Mouse (Mus musculus): ENCODE measurements around the gene Ttc8. TPM values are rescaled to one million over a fixed set of nuclear protein-coding genes. Genes with fewer than 3 reads are reported as not detected.
A peak's percentile ranks its signal among the peaks of the same experiment; 100 is the strongest.
"Not testable (repeated sequence)": the region's sequence is repeated elsewhere in the genome, so short reads cannot be mapped to it uniquely, and the experiment has no call there.

Gene Ttc8
- total RNA-seq (2015) (0.84 TPM in 1 of 2 replicates, not detected in the other), total RNA-seq (2017) (0.28 and 0.73 TPM in 2 replicates)

DNA sequence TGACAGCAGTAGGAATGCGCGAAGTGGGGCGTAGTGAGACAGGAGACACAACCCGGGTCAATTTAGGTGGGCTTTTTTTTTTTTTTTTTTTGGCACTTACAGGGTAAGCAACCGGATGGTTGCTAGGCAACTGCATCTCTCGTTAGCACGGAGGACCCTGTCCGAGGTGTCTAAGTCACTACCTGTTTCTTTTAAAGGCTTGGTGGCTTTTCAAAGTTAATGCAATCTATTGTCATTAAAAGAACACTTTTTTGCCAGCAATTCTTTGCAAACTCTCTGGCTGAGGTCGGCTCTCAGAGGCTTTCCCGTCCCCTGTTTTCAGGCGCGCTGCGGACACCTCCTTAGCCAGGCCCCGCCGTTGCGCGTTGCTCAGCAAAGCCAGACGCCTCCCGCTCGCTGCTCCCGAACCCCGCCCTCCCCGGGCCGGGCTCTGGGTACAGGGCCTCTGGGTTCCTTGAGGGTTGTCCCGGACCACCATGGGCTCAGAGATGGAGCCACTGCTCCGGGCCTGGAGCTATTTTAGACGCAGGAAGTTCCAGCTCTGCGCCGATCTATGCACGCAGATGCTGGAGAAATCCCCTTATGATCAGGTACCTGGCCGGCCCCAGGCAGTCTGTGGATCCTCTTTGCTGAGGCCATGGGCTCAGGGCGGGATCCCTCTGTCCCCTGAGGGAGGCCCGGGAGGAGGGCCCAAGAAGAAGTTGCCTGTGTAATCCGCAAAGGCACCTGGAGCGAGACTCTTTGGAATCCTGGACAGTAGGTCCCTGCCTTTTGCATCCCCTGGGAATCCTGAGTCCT, at the start of gene Ttc8:
TSS of gene Ttc8 (plus strand) at position 381 of the 798 bp plus-strand sequence.
- peak; percentile 98 for ATAC-seq (ENCODE audit: poor library complexity, severe bottlenecking)

DNA sequence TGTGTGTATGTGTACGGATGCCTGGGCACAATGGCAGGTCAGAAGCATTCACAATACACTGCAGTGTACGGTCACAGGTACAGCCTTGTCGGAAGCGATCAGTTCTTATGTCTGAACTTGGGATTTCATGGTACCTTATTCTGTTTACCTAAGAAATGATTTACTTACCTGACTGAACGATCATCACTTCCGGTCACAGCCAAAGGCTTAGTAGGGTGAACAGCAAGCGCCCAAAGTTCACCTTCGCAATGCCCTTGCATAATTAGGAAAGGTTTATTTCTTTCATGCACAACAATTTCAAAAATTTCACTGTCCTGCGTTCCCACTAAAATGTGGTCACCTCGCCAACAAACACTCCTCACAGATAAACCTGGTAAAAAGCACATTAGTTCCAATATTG, 47.5 kb upstream of the Ttc8 start:
- ATAC-seq (ENCODE audit: poor library complexity, severe bottlenecking), result no peak

DNA sequence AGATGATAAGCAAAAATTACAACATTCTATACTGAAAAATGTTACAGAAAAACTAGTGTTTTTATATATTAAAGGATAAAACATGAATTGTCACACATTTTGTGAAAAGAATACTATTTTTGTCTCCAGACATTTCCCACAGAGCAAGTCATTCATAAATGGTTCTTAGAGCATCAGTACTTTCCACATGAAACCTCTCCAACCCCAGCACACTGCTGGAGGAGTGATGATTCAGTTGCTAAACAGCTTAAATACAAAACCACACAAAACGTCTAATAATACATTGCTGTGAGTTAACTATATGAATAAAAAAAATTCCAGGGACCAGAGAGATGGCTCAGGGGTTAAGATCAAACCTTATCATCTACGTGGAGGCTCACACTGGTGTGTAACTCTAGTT, 45.2 kb upstream of the Ttc8 start:
- no peak for ATAC-seq (ENCODE audit: poor library complexity, severe bottlenecking)

DNA sequence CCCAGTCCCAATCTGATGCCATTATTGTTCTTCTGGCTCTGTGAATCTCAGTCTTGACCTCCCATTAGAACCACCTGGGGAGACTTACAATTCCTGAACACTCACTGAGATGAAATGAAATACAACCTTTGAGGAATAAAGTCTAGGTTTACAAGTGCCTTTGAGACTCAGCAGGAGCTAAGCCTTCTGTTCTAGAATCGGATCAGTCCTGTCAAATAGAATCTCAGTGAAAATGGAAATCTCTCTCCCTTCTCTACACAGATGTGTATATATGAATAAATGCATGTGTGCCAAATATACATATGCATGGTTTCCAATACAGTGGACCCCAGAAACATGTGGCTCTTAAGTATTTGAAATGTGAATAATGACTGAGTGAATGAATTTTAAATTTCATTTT, 41.7 kb upstream of the Ttc8 start:
- ATAC-seq (ENCODE audit: poor library complexity, severe bottlenecking), result no peak

DNA sequence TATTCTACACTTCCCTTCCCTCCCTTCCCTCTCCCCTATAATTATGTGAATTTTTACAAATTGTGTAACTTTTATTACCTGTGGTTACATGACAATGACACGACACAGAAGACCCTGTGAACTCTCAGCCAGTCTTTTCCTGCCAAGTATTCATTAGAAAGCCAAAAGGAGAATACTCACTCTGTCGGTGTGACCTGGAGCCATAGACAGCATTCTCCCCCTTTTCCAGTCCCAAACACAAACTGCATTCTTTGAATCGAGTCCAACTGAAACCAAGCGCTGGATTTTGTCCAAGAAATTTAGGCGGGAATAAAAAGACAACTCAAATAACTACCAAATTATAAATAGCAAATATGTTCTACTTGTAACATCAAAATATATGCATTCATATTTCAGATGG, 38.6 kb upstream of the Ttc8 start:
- no peak for ATAC-seq (ENCODE audit: poor library complexity, severe bottlenecking)

DNA sequence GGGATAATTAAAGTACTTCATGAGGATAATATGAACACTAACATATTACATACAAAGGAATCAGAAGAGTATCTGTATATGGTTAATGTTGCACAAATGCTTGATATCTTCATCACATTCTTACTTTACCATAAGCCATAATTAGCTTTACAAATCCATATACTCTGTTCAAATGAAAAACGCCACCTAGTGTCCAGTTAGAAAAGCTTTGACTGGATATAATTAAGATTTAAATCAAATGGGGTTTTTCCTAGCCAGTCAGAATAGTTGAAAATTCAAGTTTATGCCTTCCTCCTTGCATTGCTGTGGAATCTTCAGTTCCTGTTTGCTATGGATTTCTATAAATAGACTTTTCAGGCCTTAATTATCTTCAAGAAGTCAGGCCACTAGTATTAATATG, 35.9 kb upstream of the Ttc8 start:
- peak; percentile 62 for ATAC-seq (ENCODE audit: poor library complexity, severe bottlenecking)

DNA sequence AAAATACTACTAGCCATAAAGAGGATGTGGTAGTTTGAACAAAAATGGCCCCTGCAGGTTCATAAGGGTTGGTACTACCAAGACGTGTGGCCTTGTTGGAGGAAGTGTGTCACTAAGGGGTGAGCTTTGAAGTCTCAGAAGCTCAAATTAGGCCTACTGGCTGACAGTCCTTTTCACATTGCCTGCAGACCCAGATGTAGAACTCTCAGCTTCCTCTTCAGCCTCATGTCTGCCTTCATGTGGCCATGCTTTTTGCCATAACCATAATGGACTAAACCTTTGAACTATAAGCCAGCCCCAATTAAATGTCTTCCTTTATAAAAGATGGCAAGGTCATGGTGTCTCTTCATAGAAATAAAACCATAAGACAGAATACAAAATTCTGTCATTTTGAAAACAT, 23.6 kb upstream of the Ttc8 start:
- no peak for ATAC-seq (ENCODE audit: poor library complexity, severe bottlenecking)

DNA sequence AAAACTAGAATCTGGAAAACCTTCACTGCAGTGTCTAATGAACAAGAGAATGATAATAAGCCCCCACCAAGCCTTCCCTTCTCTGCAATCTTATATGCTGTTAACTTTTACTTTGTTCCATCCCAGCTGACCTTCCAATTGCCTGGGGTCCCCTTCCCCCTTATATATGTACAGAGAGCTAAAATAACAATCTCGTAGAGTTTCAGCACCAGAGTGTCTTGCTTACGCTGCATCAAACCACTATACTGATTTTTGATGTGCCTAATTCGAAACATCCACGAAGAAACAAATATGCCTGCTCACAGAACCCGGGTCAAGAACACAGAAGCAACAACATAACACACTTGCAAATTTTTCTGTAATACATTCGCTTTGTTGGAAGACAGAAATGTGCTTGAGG, 20.7 kb upstream of the Ttc8 start:
- no peak for ATAC-seq (ENCODE audit: poor library complexity, severe bottlenecking)

DNA sequence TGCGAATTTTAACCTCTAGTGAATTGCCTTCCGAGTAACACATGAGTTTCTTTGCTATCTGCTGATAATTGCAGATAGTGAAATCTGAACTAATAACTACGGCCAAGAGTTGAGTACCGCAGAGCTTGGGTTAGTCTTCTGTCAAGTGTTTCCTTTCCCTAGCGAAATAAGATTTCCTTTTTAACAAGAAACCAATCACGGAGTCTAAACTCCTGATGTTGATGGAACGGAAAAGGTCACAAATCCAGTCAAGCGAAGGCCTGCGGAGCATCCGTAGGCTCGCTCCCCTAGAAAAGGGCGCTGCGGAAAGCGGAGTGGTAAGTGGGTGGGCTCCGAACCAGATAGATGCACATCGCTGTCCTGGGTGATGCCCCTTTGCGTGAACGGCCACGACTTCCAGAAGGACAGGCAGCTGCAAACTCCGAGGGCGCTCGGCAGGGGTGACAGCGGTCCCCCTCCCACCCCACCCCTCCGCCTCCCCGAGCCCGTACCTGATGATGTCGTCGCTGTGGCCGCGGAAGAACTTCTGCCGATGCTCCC, 20.0 kb upstream of the Ttc8 start:
- ATAC-seq (ENCODE audit: poor library complexity, severe bottlenecking), result peak; percentile 30

DNA sequence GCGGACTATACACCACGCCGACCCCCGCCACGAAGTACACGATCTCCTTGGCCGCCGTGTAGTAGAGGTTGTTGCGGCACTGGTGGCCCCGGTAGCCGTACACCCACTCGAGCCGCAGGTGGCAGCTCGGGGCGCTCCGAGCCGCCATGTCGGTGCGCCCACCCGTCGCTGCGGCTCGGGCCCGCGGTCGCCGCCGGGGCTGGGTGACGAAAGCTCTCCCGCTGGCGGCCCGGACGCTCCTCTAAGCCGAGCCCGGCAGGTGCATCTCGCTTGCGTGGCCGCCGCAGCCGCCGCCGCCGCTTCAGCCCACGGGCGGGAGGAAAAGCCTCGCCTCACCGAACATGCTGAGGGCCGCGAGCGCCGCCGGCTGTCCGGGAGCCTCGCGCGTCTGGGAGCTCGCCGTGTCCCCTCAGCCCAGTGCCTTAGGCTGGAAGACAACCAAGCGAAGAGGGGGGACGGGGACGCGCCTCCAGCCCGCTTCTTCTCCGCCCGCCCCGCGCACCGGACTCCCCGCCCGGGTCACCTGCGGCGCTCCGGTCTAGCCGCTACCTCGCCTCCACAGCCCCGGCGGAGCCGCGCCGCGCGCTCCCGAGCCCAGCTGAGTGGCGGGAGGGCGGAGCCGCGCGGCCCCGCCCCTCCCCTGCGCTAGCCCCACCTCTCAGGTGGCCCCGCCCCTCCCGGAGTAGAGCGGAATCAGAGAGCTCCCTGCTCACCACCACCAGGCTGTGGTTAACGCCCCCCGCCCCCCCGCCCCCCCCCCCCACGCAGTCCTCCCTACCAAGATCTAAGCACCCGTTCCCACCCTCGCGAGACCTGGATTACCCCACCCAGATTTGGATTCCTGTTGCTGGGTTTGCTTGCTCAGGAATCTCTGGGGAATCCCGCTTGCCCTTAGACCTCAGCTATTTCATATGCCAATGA, 19.2 kb upstream of the Ttc8 start, which contains the start of gene Eml5:
TSS of gene Eml5 (minus strand) at position 604 of the 921 bp plus-strand sequence.
- ATAC-seq (ENCODE audit: poor library complexity, severe bottlenecking), result peak; percentile 91

DNA sequence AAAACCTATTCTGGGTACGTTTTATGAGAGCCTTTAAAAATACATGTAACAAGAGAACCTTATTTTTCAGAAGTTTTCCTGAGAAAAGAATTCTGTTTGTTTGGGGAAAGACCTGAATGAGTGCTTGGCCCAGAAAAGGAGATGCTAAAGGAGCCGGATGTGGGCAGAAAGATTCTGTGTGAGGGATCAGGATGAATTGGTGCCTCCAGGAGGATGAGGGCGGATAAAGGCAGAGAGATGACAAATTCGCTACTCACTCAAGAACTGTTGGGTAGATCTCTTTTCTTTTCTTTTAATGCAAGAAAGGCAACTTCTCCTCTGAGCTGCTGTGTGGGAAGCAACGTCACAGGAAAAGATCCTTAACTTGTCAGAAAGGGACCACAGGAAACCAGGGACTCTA, 14.9 kb upstream of the Ttc8 start:
- no peak for ATAC-seq (ENCODE audit: poor library complexity, severe bottlenecking)

DNA sequence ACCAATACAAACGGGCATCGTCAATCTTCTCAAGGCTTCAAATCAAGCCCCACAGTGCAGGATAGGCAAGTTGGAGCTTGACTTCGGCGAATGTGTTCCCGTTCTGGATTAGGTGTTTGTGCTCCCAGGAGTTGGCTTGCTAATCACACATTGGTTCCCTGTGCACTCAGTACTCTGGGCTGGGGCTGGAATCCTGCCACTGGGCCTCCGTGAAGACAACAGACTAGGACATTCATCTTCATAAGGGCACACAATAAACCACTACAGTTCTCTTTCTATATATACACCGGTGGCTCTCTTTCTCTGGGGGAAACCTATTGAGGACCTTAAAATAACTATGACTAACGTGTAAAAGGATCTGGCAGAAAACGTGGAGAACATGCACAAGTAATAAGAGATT, 10.3 kb upstream of the Ttc8 start:
- ATAC-seq (ENCODE audit: poor library complexity, severe bottlenecking), result no peak

DNA sequence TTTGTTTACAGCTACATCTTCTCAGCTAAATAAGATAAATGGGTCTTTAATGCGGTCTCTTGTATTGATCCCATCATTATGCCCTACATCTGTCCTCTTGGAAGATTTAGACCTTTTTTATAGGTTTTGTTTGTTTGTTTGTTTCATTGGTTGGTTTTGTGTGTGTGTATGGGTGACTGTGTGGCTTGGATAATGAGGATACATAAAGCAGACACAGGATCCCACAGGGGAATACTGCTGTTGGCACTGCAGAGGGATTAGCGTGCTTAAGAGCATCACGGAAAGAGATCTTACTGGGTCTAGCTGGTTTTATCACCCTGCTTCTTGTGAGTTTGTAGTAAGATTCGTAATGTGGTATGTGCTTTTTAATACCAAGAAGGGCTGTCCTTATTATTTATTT, 10.8 kb downstream of the Ttc8 start:
- no peak for ATAC-seq (ENCODE audit: poor library complexity, severe bottlenecking)

DNA sequence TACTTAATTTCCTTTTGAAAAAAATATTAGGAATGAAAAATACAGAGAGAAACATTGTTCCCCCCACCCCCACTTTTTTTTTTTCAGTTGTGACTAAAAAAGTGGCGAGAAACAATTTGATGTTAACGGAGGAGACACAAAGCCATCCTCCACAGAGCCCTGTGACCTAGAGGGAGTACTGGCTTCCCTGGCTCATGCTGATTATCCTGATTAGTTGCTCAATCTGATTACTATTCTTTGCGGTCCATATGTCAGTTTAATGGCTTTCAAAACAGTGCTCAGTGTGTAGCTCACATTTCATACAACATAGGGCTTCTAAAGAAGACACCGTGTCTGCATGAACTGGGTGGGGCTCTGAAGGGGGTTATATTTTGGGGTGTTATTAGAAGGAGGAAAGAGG, 12.1 kb downstream of the Ttc8 start:
- no peak for ATAC-seq (ENCODE audit: poor library complexity, severe bottlenecking)

DNA sequence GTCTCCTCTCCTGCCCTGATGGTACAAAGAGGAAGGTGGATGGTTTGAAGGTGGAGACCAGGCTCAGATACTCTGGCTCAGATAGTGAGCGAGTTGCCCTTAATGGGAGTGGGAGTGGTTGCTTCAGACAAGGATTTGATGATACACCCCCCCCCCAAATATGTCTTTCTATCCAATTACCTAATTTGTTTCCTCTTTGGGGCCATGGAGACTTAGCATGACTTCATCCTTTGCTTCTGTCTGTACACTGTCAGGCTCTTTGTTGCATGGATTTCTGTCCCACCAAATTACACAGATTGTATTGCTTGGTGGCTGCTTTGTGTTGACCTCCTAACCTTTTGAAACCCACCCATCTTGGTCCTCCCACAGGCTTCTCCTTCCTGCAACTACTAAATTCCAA, 12.5 kb downstream of the Ttc8 start:
- no peak for ATAC-seq (ENCODE audit: poor library complexity, severe bottlenecking)

DNA sequence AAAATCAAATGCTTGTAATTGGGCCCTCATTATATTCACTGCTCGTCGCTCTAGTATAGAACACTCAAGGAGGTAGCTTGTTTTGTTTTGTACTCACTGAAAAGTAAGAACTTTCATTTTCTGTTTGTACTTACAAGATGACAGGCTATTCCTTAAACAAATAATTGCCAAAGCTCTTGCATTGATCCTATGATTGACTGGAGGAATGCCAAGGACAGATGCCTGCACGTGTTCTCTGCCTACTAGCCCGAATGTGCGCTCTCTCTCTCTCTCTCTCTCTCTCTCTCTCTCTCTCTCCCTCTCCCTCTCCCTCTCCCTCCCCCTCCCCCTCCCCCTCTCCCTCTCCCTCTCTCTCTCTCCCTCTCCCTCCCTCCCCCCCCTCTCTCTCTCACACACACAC, 30.9 kb downstream of the Ttc8 start:
- ATAC-seq (ENCODE audit: poor library complexity, severe bottlenecking), result not testable (repeated sequence)

DNA sequence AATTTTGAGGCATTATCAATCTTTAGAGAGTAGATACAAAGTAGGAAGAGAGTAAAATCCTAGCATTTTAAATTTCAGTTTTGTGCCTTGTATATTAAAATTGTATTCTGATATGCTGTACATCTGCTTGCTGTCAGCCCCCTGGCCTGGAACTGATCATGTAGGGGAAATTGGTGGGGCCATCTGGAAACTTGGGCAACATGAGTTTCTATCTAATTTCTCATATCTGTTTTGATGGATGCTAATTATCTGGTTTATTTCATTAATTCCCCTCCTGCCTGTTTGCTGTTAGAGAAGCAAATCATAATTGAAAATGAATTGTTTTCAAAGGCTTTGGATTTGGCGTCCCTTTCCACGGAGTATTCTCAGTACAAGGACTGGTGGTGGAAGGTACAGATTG, 36.6 kb downstream of the Ttc8 start:
- no peak for ATAC-seq (ENCODE audit: poor library complexity, severe bottlenecking)

DNA sequence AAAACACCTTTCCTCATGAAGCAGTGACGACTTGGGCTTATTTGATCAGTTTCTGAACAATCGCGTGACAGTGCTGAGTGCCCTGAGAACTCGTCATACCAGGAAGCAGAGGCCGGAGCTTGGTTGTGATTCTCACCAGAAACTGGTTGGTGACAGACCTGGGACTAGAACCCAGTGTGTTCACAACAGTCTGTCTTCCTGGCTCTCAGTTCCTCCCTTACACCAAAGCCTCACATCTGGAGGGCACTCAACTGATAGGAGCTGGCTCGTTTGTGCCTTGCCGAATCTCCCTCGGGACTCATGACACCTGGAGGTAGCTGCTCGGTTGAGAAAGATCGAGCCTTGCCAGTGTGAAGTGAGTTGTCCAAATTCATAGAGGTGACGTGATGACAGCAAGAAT, 37.1 kb downstream of the Ttc8 start:
- ATAC-seq (ENCODE audit: poor library complexity, severe bottlenecking), result no peak

DNA sequence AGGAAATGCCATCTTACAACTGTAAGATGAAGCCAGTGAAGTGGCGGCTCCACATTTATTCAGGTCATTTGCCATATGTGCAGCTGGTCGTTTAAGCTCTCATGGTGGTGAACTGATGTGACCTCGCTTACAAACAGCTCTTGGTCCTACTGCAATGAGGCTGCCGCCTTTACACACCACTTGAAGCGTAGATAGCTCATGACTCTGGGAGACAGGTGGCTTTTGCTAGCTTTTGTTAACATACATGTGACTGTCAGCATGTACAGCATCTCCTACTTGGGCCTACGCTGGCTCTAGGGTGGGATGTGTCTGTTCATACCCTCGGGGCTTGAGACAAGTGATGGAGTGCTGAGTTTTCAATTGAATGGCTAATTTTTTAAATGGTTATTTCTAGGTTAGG, 40.6 kb downstream of the Ttc8 start:
- no peak for ATAC-seq (ENCODE audit: poor library complexity, severe bottlenecking)

DNA sequence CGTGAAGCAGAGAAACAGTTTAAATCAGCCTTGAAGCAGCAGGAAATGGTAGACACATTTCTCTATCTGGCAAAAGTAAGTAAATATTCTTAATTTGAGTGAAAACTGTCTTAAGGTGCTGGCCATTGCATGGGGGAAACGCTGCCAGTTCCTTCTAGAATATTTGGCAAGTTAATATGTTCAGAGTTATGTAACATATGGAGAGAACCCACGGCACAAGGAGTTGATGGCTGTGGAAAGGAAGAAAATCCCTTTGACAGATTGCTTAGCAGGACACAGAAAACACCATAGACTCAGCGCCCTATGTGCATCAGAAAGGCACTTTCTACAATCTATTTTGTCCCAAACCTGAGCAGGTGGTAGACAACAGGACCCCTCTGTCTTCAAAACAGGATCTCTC, 41.0 kb downstream of the Ttc8 start:
- no peak for ATAC-seq (ENCODE audit: poor library complexity, severe bottlenecking)

DNA sequence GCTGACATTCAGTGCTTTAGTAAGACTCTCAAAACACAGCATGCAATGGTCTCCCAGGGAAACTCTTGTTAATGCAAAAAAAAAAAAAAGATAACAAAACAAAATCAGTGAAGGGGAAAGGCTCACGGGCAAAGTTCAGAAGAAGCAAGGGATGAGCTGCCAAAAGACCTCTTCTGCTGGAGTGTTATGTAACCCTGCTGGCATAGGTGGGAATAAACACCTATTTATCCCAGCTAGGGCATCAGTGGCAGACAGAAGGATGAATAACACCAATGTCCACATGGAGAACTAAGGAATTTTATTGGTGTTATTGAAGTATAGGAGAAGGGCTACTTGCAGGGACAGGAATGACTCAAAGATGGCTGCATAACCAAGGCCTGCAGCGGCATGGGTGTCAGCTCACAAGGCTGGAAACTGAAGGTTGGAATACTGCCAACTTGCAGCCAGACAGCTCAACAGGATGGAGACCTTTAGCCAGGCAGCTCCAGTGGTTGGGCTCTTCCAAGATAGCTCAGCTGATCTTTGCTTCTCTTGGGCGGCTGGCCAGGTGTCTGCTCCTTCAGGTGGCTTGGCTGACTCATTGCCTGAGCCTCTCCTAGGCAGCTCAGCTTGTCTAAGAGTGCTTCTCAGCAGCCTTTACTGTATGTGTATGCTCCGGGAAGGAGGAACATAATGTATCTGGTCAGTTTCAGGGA, 45.2 kb downstream of the Ttc8 start:
- ATAC-seq (ENCODE audit: poor library complexity, severe bottlenecking), result no peak
